Mouse (Mus musculus): ENCODE measurements at regions not wholly inside any gene's neighbourhood (a gene's known extent, or its start where the extent isn't known, plus 50 kb on each side); places are given as distances from the start of the nearest gene placed in this dataset.
"Not testable (repeated sequence)": the region's sequence is repeated elsewhere in the genome, so short reads cannot be mapped to it uniquely, and the experiment has no call there.

- H3K4me1 ChIP-seq (ENCODE audit: insufficient read depth, low read depth, low read length), result no peaks in the 10 kb centered on the region
- no peak overlapping the region for H3K4me3 ChIP-seq (ENCODE audit: low read depth, low read length)
- H3K27me3 ChIP-seq (ENCODE audit: insufficient read depth, low read length), result no peaks in the 10 kb centered on the region; the same call in 1 of the 2 replicates
- DNase-seq (ENCODE audit: low spot score) (no peak), ATAC-seq (ENCODE audit: extremely low read depth, insufficient number of reproducible peaks, low FRiP score, poor library complexity, severe bottlenecking) (no peak)
- no peaks in the 10 kb centered on the region for H3K36me3 ChIP-seq (replicated peaks)
- H3K9me3 ChIP-seq (replicated peaks), result peaks cover 17% of the 10 kb centered on the region
- TF ChIP-seq POLR2AphosphoS5 (IDR thresholded peaks at IDR 0.05; ENCODE audit: insufficient replicate concordance, low read depth, low read length) (no peak), GATA1 (IDR thresholded peaks at IDR 0.05; ENCODE audit: borderline replicate concordance, low read length) (no peak), CTCF (IDR thresholded peaks at IDR 0.05; ENCODE audit: low read depth, low read length) (no peak), TAL1 (conservative IDR thresholded peaks at IDR 0.05; ENCODE audit: low read depth, low read length) (no peak), GATA2 (IDR thresholded peaks at IDR 0.05; ENCODE audit: borderline replicate concordance, low read depth, low read length) (no peak)
Observed at GRCm38 (mm10) chr5:3283083-3283482, 58.2 kb upstream of the Cdk6 start.

- H3K9me3 ChIP-seq (replicated peaks); ATAC-seq (ENCODE audit: extremely low read depth, insufficient number of reproducible peaks, low FRiP score, poor library complexity, severe bottlenecking); H3K36me3 ChIP-seq (replicated peaks); H3K27me3 ChIP-seq (ENCODE audit: insufficient read depth, low read length); H3K4me3 ChIP-seq (ENCODE audit: low read depth, low read length); H3K4me1 ChIP-seq (ENCODE audit: insufficient read depth, low read depth, low read length); DNase-seq (ENCODE audit: low spot score): not testable (repeated sequence)
Observed at GRCm38 (mm10) chr5:3284335-3284734, 57.0 kb upstream of the Cdk6 start.

GRCm38 (mm10) chr5:3289991-3290417 is 51.3 kb upstream of the Cdk6 start:
- not testable (repeated sequence) for ATAC-seq (ENCODE audit: extremely low read depth, insufficient number of reproducible peaks, low FRiP score, poor library complexity, severe bottlenecking); H3K36me3 ChIP-seq (replicated peaks); H3K9me3 ChIP-seq (replicated peaks); H3K4me3 ChIP-seq (ENCODE audit: low read depth, low read length); H3K27me3 ChIP-seq (ENCODE audit: insufficient read depth, low read length); H3K4me1 ChIP-seq (ENCODE audit: insufficient read depth, low read depth, low read length); DNase-seq (ENCODE audit: low spot score)
